Mouse (Mus musculus) embryonic stem cell, embryonic (primary cell): ENCODE measurements around the gene Tmem210.

Experiments used
- CTCF ChIA-PET, 4 experiments: fragments of 300-600 bp in 2 of 4; fragments of 350-600 bp in 2 of 4; sonication (Branson Sonifier 250); formaldehyde crosslinking; loops; one replicate each; lab custom pipeline; 2022; ENCODE audit warnings: inconsistent platforms in 2 of 4; lab: Charles Lee
- POLR2A ChIA-PET, 4 experiments: fragments of 300-600 bp in 2 of 4; fragments of 350-600 bp in 2 of 4; sonication (Branson Sonifier 250); formaldehyde crosslinking; loops; one replicate each; lab custom pipeline; 2022; ENCODE audit warnings: antibody characterized with exemption in 4 of 4, inconsistent platforms in 1 of 4; lab: Charles Lee

The Tmem210 gene

DNA sequence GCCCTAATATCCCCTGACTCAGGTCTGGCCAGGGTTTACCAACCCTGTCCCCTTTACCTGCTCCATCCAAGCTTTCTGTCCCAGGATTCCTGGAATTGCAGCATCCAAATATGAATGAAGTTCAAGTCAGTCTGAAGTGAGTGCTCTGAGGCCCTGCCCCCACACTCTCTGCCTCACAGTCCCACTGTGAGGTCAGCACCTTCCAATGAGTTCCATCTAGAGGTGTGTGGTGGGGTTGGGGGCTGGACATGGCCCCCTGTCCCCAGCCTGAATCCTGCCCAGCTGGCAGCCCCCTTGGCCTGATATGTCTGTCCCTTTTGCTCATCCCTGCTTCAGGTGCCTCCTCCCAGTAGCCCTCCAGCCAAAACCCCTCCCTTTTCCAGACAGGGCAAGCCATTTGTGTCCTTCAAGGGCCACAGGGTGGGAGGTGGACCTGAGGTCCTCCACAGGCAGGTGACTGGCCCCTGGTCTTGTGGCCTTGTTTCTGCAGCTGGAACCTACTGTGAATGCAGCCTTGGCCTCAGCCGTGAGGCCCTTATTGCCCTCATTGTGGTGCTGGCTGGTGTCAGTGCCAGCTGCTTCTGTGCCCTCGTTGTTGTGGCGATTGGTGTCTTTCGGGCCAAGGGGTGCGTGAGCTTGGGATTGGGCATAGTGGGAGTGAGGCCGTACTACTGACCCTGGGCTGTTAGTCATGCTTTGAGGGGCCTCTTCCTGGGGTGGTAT lies at the start of gene Tmem210:
Gene Tmem210, plus strand, starts transcription at position 219 of the 723 bp plus-strand sequence.
- ChIA-PET CTCF (interaction anchor here in 2 of 4 experiments (1.7 to 2.6 kb wide), 2 partner anchors 9 to 10 kb away, joined by 8 to 13 read pairs; no protein-coding TSS in a partner anchor), POLR2A (interaction anchor here in 3 of 4 experiments (0.6 to 3.5 kb wide), 17 partner anchors 9 to 93 kb away, joined by 3 to 16 read pairs (median 4); partner anchors contain the start of genes Anapc2 (in 3 of the 3), Ssna1 (in 3 of the 3), Tprn (in 3 of the 3) and Man1b1 (in 1 of the 3))

DNA sequence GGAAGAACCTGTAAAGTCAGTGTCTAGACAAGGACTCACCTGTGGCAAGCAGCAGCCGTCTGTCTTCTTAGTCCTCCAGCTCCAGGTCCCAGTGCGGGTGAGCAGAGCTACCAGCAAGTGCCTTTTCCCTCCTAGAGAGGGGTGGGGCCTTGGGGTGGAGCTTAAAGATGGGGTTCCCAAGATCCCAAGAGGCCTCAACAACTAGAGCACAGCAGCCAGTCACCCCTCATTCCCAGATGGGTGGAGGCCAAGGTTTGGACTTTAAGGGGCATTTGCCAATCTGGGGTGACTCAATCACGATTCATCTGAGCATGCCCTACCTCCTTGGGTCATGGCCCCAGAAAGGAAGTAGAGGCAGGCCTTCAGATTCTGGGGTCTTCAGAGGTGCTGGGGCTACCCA lies 48.2 kb upstream of the Tmem210 start:
- ChIA-PET CTCF (interaction anchor here (0.9 to 4.7 kb wide), 8 partner anchors 9 to 137 kb away, joined by 3 to 54 read pairs (median 4); partner anchors contain the start of gene Tmem203 (in 1 of the 4)), POLR2A (interaction anchor here (0.6 to 75.9 kb wide), 25 partner anchors 10 to 337 kb away, joined by 3 to 2347 read pairs (median 5); partner anchors contain the start of genes Tmem203 (in 4 of the 4), Fam166a (in 2 of the 4), Nelfb (in 2 of the 4) and Rnf224 (in 2 of the 4))

DNA sequence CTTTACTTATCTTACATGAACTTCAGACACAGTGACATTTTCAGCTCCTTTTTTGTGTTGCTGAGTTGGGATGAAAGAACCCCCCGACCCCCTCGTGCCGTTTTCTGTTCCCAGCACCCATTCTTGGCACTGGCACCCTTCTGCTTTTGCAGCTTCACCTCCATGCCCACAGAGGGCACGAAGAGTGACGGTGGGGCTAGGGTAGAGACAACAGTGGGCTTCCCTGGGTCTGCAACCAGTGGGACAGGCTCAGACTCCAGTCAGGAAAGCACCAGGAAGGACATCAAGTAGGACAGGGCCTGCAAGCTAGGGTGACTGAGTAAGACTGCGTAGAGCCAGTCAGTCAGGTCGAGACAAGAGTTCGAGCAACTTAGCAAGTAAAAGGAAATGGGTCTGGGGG lies 47.6 kb upstream of the Tmem210 start:
- ChIA-PET POLR2A (interaction anchor here (0.5 to 75.9 kb wide), 53 partner anchors 8 to 733 kb away, joined by 3 to 2347 read pairs (median 4); partner anchors contain the start of genes Tmem203 (in 4 of the 4), Tor4a (in 3 of the 4), Tubb4b (in 3 of the 4) and Fam166a (in 2 of the 4)), CTCF (interaction anchor here (0.6 to 4.7 kb wide), 17 partner anchors 8 to 343 kb away, joined by 3 to 54 read pairs (median 5); partner anchors contain the start of genes Tmem203 (in 1 of the 4) and Tubb4b (in 1 of the 4))

DNA sequence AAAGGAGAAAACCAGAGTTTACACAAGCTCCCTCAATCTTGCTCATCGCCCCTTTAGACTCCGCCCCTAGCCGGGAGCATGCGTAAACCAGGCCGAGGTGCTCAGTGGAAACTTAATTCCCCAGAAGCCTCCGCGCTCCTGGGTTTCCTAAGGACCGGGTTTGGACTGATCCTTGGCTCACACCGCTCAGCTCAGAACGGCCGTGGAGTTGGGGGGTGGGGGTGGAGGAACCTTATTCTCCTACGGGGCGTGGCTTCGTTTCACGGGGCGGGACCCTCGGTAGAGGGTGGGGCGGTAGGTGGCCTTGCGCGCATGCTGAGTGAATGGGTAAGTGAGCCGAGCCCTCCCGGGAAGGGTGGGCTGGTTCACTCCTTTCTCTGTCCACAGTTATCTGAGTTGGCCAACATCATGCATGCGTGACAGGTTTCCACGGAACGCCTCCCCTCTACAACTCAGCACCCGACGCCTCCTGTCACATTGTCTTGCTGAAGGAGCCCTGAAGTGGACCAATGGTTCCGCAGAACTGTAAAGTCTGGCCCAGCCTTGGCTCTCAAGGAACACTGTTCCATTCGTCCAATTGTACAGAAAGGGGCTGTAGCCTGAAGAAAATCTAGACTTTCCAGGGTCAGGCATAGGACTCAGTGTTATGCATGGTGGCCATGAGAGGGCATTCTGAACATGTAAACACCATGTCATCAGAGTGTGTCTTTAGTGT lies 47.1 kb upstream of the Tmem210 start:
- ChIA-PET POLR2A (interaction anchor here (0.5 to 75.9 kb wide), 54 partner anchors 8 to 733 kb away, joined by 3 to 2347 read pairs (median 4); partner anchors contain the start of genes Nrarp (in 3 of the 4), Tmem203 (in 3 of the 4), Tor4a (in 3 of the 4) and Tubb4b (in 3 of the 4)), CTCF (interaction anchor here (0.5 to 4.7 kb wide), 18 partner anchors 8 to 343 kb away, joined by 3 to 54 read pairs (median 5); partner anchors contain the start of genes Tmem203 (in 1 of the 4) and Tubb4b (in 1 of the 4))

DNA sequence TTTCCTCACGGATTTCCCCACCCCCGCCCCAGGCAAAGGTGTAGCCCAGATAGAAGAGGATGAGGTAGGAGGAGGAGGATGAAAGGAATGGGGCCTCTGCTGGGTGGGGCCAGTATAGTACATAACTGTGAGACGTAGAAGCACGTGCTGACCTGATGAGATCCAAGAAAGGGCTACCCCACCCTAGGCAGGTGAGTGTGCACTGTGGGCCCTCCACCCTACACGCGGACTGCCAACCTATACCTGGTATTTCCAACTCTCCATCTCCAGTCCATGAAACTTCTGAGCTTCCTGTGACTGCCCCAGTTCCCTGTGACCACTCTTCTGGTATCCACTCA lies 46.5 kb upstream of the Tmem210 start:
- POLR2A ChIA-PET: interaction anchor here in 3 of 4 experiments (1.2 to 75.9 kb wide), 15 partner anchors 8 to 306 kb away, joined by 3 to 2347 read pairs (median 7); partner anchors contain the start of genes Tmem203 (in 3 of the 3), Fam166a (in 2 of the 3), Nelfb (in 2 of the 3) and Rnf224 (in 2 of the 3)
- CTCF ChIA-PET: interaction anchor here in 2 of 4 experiments (0.5 to 4.7 kb wide), 5 partner anchors 12 to 185 kb away, joined by 3 to 54 read pairs (median 3); partner anchors contain the start of genes Tmem203 (in 1 of the 2) and Tubb4b (in 1 of the 2)

DNA sequence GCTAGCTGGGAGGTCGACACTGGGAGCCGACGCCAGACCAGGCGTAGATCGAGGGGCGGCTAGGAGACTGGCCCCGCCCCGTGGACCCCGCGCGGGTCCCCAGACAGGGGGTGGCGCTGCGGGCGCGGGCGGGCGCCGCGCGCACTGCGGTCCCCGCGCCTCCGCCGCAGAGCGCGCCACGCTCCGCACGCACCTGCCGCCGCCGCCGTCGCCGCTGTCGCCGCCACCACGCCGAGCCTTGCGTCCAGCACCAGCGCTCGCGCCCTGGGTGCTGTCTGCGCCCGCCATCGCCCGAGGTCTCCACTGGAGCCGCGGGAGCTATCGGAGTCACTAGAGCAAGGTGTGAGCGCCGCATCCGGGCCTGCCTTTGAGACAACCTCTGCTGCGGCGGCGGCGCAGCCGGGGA lies 45.8 kb upstream of the Tmem210 start, which contains the start of the genes Rnf208 and Cysrt1:
Gene Rnf208, plus strand, starts transcription at position 155 of the 406 bp plus-strand sequence.
Gene Cysrt1, minus strand, starts transcription at position 352 of the 406 bp plus-strand sequence.
- POLR2A ChIA-PET: interaction anchor here (0.6 to 75.9 kb wide), 23 partner anchors 8 to 464 kb away, joined by 3 to 2347 read pairs (median 5); partner anchors contain the start of genes Tmem203 (in 3 of the 4), Fam166a (in 2 of the 4), Nelfb (in 2 of the 4) and Nrarp (in 2 of the 4)
- CTCF ChIA-PET: interaction anchor here in 3 of 4 experiments (0.7 to 8.8 kb wide), 6 partner anchors 10 to 17 kb away, joined by 3 to 54 read pairs (median 5); partner anchors contain the start of genes Tmem203 (in 1 of the 3) and Tubb4b (in 1 of the 3)

DNA sequence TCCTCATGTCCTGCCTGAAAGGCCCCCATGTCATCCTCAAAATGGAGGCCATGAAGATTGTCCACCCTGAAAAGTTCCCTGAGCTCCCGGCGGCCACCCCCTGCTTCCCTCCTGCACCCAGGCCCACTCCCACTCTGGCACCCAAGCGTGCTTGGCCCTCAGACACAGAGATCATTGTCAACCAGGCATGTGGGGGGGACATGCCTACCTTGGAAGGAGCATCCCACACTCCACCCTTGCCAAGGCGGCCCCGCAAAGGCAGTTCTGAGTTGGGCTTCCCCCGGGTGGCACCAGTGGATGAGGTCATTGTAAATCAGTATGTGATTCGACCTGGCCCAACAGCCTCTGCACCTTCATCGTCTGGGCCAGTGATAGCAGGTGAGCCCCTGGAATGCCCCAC lies 44.6 kb upstream of the Tmem210 start:
- ChIA-PET POLR2A (interaction anchor here in 3 of 4 experiments (0.8 to 75.9 kb wide), 11 partner anchors 6 to 308 kb away, joined by 3 to 2347 read pairs (median 10); partner anchors contain the start of genes Tubb4b (in 3 of the 3), Fam166a (in 2 of the 3), Nelfb (in 2 of the 3) and Rnf224 (in 2 of the 3)), CTCF (interaction anchor here in 3 of 4 experiments (1.8 to 8.8 kb wide), 3 partner anchors 14 to 15 kb away, joined by 7 to 54 read pairs (median 51); no protein-coding TSS in a partner anchor)

DNA sequence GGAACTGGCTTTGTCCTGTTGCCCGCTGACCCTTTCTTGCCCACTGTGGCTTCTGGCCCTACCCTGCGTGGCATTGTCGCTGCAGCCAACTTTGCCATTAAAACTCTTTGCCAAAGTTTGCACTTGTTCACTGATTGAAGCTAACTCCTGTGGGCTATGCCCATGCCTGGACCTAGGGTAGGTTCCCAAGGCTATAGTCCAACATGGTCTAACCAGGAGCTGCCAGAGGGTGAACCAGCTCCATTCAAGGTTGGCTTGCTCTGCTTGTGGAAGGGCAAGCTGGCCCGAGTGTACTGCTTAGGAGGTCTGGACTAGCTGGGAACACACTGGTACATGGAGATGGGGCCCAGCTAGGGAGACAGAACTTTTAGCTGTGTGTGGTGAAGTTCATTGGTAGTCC lies 43.8 kb upstream of the Tmem210 start:
- CTCF ChIA-PET: interaction anchor here in 3 of 4 experiments (0.9 to 8.8 kb wide), 3 partner anchors 16 kb away, joined by 6 to 51 read pairs (median 9); no protein-coding TSS in a partner anchor
- POLR2A ChIA-PET: interaction anchor here (0.7 to 75.9 kb wide), 13 partner anchors 6 to 92 kb away, joined by 3 to 2347 read pairs (median 6); partner anchors contain the start of genes Tmem203 (in 3 of the 4), Tubb4b (in 3 of the 4), Anapc2 (in 2 of the 4) and Fam166a (in 2 of the 4)

DNA sequence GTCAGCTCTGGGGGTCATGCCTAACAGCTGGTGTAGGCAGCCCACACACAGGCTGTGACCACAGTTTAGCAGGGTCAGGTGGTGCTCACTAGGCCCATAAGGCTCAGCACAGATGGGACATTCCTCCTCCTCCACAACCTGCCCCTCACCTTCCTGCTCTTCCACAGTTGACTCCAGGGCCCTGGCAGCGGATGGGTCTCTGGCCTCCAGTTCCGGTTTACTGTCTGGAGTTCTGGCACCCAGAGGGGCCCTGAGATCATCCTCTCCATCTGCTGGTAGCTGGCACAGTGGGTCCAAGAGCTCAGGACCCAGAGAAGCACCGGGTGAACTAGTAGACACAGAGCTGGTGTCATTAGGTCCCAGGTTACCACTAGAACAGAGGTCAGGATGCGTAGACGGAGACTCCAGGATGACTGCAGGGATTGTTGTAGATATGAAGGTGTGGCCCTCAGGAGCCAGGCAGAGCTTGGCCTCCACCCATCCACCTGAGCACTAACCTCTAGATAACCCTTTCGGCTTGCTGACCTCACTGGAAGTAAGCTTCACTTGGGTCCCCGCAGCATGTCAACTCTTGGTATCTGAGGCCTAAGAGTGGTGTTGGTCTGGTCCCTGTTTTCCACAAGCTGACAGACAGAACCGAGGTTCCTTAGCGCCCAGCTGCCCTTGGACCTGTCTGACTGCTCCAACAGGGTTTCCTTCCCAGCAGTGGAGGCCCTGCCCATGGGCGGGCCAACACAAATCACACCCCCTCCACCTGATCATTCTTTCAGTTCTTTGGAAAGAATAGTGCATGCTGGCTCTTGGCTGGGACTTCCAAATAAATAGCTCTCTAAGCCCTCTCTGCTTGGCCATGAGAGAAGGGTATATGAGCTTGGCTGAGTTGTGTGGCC lies 41.5 kb upstream of the Tmem210 start, which contains the start of gene AL732309.1:
Gene AL732309.1, minus strand, starts transcription at position 681 of the 890 bp plus-strand sequence.
- ChIA-PET CTCF (interaction anchor here (0.6 to 8.8 kb wide), 12 partner anchors 9 to 180 kb away, joined by 3 to 51 read pairs (median 4); partner anchors contain the start of genes Tmem203 (in 1 of the 4) and Tor4a (in 1 of the 4)), POLR2A (interaction anchor here (0.5 to 75.9 kb wide), 22 partner anchors 3 to 311 kb away, joined by 3 to 2347 read pairs (median 5); partner anchors contain the start of genes Tmem203 (in 3 of the 4), Tubb4b (in 3 of the 4), Fam166a (in 2 of the 4) and Nelfb (in 2 of the 4))

DNA sequence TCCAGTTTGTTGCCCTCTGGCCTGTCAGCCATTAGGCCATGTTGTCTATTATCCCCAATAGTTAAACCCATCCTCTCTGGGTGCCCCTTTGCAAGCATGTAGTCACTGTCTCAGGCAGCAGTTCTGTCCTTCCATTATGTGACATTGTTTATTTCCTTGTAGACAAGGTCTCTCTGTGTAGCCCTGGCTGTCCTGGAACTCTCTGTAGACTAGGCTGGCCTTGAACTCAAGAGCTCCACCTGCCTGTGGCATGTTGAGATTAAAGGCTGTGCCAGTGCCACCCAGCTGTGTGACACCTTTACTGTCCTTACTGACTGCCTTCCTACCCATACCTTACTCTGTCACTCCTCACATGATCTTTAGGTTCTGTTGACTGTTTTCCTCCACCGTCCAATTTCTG lies 35.6 kb upstream of the Tmem210 start:
- CTCF ChIA-PET: interaction anchor here (0.5 to 7.5 kb wide), 14 partner anchors 12 to 87 kb away, joined by 3 to 46 read pairs (median 3); no protein-coding TSS in a partner anchor
- POLR2A ChIA-PET: interaction anchor here (0.7 to 75.9 kb wide), 8 partner anchors 3 to 76 kb away, joined by 3 to 2347 read pairs (median 48); partner anchors contain the start of genes Cysrt1 (in 3 of the 4), Rnf208 (in 3 of the 4), Fam166a (in 2 of the 4) and Nelfb (in 2 of the 4)

DNA sequence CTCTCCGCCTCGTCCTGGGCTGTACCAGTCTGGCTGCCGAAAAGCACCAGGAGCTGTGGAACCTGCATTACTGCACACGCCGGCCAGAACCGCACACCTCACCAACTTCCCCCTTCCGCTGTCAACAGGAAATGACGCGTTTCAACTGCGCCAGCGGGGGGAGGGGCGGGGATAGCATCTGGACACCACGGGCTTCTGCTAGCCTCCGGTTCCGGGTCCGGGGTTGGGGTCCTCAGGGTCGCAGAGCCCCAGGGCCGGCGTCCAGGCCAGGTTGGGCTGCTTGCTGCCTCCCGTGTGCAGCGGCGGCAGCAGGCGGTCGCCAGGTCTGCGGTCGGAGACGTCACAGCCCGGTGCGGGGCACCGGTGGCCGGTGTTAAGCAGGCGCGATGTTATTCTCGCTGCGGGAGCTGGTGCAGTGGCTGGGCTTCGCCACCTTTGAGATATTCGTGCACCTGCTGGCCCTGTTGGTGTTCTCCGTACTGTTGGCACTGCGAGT lies 32.6 kb upstream of the Tmem210 start, which contains the start of gene Tmem203:
Gene Tmem203, plus strand, starts transcription at position 156 of the 496 bp plus-strand sequence.
- CTCF ChIA-PET: interaction anchor here (0.5 to 3.5 kb wide), 19 partner anchors 10 to 320 kb away, joined by 3 to 23 read pairs (median 3); partner anchors contain the start of genes AL732309.1 (in 1 of the 4), Arrdc1 (in 1 of the 4), Cysrt1 (in 1 of the 4) and Rnf208 (in 1 of the 4)
- POLR2A ChIA-PET: interaction anchor here (0.6 to 75.9 kb wide), 40 partner anchors 10 to 205 kb away, joined by 3 to 2347 read pairs (median 5); partner anchors contain the start of genes Anapc2 (in 3 of the 4), Cysrt1 (in 3 of the 4), Rnf208 (in 3 of the 4) and Ssna1 (in 3 of the 4)

DNA sequence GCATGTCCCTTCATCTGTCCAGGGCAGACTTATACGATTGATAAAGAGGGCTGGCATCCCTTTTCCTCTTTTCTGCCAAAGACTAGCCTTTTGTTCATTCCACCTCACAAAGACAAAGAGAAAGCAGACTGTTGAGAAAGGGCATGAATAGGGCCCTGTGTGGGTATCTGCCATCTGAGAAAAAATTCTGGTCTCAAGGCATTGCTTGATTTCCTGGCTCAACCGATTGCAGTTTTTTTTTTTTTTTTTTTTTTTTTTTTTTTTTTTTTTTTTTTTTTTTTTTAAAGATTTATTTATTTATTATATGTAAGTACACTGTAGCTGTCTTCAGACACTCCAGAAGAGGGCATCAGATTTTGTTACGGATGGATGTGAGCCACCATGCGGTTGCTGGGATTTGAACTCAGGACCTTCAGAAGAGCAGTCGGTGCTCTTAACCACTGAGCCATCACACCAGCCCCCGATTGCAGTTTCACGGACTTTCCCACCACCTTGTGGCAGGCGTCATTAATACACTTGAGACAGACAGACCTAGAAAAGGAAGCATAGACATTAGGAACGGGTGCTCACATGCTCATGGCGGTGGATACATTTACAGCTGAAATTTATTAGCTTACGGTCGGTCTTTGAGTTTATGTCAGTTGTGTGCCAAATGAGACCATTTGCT lies 31.4 kb upstream of the Tmem210 start:
- ChIA-PET CTCF (interaction anchor here in 3 of 4 experiments (0.6 to 3.5 kb wide), 13 partner anchors 11 to 104 kb away, joined by 3 to 23 read pairs (median 4); partner anchors contain the start of genes AL732309.1 (in 1 of the 3) and Tor4a (in 1 of the 3)), POLR2A (interaction anchor here in 3 of 4 experiments (1.0 to 75.9 kb wide), 22 partner anchors 8 to 140 kb away, joined by 3 to 2347 read pairs (median 6); partner anchors contain the start of genes Tubb4b (in 3 of the 3), AL732309.1 (in 2 of the 3), Anapc2 (in 2 of the 3) and Cysrt1 (in 2 of the 3))

DNA sequence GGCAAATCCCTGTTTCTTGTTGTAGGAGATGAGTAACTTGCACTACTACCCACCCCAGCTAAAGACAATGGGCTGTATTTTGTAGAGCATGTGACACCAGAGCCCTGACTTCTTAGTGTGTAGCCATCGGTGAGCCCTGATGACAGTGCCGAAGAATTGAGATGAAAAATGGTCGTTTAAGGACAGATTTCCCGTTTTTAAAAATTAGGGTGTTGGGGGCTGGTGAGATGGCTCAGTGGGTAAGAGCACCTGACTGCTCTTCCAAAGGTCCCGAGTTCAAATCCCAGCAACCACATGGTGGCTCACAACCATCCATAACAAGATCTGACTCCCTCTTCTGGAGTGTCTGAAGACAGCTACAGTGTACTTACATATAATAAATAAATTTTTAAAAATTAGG lies 30.7 kb upstream of the Tmem210 start:
- ChIA-PET CTCF (interaction anchor here in 2 of 4 experiments (1.0 to 3.5 kb wide), 5 partner anchors 14 to 65 kb away, joined by 3 to 23 read pairs (median 5); no protein-coding TSS in a partner anchor), POLR2A (interaction anchor here in 2 of 4 experiments (1.1 to 75.9 kb wide), 5 partner anchors 13 to 63 kb away, joined by 3 to 2347 read pairs (median 25); partner anchors contain the start of genes Fam166a (in 2 of the 2), Nelfb (in 2 of the 2), Rnf224 (in 2 of the 2) and Slc34a3 (in 2 of the 2))
